Mouse (Mus musculus): Measurements from ENCODE around the gene Prss53.

Gene Prss53

DNA sequence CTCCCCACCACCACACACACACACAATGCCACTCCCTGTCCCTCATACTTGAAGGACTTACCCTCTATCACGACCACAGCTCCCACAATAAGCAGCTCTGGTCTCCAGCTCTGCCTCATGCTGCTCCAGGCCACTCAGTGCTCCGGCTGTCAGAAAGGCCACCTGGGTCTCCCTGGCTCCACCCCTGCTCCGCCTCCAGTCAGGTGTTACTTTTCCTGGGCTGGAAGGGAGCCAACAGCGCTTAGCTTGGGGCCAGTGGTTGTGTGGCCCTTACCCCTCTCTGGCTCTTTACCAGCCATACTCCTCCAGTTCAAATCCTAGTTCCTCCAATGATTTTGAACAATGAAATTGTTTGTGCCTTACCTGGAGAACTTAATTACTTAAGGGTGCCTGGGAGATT lies at the start of gene Prss53:
Gene Prss53, minus strand, starts transcription at position 173 of the 400 bp plus-strand sequence.
- CTCF ChIA-PET, result no interaction called here

DNA sequence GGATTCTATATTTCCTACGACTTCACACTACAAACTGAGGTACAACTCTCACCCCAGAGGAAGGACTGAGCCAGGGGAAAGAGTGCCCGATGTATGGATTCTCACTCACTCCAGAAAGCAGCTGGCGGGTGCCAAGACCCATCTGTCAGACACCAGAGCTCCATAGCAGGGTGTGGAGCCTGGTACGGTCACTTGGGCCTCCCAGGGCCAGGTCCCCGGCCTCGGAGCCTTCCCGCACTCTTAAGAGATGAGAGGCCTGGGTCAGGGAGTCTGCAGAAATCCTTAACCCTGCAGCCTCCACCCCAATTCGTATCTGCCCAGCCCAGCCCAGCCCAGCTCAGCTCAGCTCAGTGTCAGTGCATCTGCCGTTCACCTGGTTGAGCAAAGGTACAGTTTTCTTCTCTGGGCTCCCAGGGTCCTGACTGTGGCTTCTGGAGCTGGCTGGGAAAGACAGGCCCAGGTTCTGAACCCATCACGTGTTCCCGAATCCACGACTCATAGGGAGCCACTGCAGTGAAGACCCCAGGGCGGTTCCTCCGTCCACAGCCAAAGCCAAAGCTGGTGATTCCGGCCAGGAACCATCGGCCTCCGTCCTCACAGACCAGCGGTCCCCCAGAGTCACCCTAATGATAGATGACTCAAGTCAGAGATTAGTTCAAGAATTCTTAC lies 45.6 kb upstream of the Prss53 start:
- CTCF ChIA-PET, result interaction anchor here (0.8 to 1.4 kb wide), 2 partner anchors 17 to 105 kb away, joined by 3 to 6 read pairs; no protein-coding TSS in a partner anchor

DNA sequence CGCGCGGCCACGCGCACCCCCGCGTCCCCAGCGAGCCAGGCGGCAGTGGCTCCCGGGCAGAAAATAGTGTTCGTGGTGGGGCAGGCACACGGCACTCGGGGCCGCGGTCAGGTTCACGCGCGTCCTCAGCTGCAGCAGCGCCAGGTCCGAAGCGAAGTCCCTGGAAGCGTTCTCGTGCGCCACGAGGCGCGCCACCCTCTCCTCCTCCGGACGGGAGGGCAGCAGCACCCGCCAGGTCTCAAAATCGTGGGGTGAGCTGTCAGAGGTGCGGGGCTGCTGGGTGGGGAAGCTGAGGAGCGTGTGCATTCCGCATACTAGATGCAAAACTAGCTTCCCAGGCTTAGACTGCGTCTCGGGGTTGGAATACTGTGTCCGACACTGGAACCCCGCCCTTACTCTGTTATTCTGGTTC lies 45.0 kb upstream of the Prss53 start:
- CTCF ChIA-PET, result interaction anchor here (0.8 to 1.4 kb wide), 2 partner anchors 16 to 104 kb away, joined by 3 to 6 read pairs; no protein-coding TSS in a partner anchor

DNA sequence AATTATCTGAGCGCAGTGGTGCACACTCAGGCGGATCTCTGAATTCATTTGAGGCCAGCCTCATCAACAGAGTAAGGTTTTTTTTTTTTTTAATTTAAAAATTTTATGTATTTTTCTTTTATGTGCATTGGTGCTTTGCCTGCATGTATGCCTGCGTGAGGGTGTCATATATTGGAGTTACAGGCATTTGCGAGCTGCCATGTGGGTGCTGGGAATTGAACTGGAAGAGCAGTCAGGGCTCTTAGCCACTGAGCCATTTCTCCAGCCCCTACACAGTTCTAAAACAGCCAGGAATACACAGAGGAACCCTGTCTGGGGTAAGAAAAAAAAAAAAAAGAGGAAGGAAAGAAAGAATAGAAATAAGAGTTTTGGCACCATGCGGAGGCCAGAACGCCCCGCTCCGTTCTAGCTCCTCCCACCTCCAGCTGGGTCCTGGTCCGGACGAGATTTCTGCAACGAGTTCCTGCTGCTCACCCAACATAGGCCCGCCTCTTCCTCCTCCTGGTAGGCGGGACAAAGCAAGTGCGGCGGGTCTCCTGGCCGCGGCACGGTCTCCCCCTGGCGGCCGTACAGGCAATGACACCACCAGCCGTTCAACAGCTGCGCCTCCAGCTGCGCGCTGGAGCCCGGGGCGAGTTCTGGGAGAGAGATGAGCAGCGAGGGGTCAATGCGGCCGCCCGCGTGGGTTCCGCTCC lies 44.4 kb upstream of the Prss53 start:
- CTCF ChIA-PET, result no interaction called here

DNA sequence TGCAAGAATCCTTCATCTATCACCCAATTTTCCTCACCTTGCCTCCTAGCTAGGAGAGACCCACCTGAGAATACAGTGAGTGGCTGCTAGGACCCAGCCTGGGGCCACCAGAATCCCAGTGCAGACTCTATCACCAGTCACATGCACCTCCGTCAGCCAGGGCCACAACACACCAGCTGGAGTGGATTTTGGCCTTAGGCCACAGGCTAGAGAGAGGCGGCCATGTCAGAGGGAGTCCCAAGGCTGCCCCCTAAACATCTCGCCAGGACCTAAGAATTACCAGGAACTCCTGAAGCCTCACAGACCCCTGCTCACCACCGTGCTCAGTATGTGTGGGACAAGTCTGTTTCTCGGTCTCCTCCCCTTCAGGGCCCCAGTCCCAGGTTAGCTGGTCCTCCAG lies 43.3 kb upstream of the Prss53 start:
- CTCF ChIA-PET, result no interaction called here

DNA sequence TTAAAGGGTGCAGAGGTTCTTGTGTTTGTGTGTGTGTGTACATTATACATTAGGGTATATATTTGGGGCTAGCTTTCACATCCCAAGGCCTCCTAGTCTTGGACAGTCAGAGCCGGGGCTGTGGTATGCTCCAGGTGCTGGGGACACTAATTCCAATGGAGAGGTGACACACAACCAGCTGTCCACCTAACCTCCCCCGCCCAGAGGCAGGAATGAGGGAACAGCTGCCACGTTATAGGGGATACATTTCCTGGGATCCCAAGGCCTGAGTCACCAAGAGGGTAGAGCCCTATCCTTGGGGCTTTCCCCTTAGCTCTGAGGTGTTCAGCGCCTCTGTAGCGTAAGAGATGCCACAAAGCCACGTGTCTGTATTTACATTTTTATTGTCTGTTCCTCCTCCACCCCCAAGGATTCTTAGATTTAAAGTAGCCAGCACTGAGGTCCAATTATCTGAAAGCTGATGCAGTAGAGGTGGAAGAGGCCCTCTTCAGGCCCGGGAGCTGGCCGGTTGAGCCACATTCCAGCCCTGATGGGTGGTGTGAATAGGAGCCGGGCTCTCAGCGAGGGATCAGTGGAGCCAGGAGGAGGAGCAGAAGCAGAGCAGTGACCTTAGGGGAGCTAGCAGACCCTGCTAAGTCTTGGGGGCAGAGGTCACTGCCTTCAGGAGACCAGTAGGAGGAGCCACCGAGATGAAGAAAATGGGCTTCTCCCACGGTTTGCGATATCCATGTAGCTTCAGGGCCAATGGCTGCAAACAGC lies 41.7 kb upstream of the Prss53 start:
- CTCF ChIA-PET, result interaction anchor here (0.5 kb wide), 1 partner anchor 170 kb away, joined by 6 read pairs; no protein-coding TSS in a partner anchor

DNA sequence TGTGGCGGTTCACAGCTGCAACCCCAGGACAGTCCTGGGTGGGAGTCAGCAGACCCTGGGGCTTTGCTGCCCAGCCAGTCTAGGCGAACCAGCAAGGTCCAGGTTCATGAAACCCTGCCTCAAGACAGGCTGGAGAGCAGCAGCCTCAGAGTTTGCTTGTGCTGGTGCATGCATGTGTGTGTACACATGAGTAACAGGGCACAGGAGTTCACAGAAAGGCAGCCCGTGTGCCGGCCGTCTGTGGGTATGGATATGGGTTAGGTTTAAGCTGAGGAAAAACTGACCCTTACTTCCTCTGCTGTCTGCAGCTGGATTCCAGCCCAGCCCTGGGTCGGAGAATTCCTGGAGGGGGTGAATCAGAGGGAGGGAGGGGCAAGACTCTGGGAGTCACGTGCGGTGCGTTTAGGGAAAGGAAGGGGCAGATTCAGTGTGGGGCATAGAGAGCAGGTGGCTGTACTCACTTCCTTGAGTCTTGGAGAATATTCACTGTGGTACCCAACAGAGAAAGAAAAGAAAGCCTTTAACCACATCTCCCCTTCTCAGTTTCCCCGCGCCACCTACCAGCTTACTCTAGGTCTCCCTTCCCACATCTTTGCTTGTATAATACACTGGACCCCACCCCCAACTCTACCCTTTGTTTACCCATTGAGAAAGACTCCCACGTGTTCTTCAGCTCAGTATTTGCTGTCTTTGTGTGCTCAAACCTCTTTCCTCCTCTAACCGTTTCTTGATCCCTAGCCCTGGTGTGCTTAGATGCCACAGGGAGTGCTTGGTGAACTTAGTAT lies 40.8 kb upstream of the Prss53 start:
- CTCF ChIA-PET, result no interaction called here

DNA sequence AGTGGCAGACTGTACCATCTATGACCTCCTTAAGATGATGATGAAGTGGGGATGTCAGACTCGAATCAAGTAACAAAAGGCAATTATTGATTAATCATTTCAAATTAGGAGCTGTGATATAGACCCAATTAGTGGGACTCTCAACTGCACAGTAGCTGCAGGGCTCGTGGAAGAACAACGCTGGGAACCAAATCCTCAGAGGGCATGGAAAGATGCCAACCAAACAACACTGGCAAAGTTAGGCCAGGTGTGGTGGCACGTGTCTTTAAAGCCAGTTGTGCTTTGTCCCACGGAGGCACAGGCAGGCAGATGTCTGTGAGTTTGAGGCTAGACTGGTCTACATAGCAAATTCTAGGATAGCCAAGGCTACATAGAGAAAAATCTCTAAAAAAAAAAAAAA lies 39.9 kb upstream of the Prss53 start:
- CTCF ChIA-PET, result interaction anchor here (0.5 kb wide), 1 partner anchor 66 kb away, joined by 4 read pairs; no protein-coding TSS in a partner anchor

DNA sequence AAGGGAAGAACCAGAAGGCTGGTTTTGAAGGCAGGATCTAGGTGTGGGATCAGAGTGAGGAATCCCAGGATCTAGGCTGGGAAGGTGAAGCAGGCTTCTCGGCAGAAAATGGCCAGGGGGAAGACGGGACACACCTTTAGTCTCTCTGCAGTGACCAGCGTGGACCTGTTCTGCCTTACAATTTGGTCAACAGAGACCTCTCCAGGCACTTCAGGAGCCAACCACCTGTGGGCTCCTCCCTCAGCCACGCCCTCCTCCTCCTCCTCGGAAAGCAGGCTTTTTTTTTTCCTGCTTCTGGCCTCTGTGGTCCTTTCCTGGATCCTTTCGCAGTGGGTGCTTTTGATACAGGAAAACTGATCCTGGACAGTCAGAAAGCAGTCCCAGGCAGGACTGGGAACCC lies 39.2 kb upstream of the Prss53 start, which contains the start of gene Prss8:
Gene Prss8, minus strand, starts transcription at position 182 of the 400 bp plus-strand sequence.
- CTCF ChIA-PET, result interaction anchor here (0.5 kb wide), 1 partner anchor 66 kb away, joined by 4 read pairs; no protein-coding TSS in a partner anchor

DNA sequence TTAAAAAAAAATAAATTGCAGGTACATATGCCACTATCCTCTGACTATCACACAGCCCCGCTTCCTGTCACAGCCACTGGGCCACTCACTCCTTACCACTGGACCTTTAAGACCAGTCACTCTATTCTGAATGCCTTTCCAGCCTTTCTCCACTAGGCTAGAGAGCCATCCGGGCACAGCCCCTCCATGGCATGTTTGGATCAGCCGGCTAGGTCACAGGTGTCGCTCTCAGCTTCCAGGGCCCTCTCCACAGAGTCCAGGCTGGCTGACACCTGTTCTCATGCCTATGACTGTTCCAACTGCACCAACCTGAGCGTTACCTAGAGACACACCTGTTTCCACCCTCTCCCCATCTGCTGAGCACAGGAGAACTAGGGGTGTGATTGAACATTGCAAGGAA lies 37.8 kb upstream of the Prss53 start:
- CTCF ChIA-PET, result no interaction called here

DNA sequence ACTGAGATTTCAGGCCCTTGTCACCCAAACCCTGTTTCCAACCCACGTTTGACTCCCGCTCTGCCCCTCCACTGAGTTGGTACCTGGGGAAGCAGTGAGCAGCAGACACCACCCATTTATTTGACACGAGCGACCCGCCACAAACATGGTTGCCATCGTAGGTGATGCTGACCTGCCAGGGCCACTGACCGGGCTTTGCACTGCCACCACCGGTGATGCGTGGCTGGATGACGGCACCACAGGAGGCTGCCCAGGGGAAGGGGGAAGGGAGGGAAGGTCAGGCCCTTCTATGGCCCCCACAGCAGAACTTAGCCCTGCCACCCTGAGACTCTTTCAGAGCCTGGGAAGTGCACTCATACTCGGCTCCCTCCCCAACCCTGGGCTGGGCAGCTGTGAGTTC lies 37.0 kb upstream of the Prss53 start:
- CTCF ChIA-PET, result no interaction called here

DNA sequence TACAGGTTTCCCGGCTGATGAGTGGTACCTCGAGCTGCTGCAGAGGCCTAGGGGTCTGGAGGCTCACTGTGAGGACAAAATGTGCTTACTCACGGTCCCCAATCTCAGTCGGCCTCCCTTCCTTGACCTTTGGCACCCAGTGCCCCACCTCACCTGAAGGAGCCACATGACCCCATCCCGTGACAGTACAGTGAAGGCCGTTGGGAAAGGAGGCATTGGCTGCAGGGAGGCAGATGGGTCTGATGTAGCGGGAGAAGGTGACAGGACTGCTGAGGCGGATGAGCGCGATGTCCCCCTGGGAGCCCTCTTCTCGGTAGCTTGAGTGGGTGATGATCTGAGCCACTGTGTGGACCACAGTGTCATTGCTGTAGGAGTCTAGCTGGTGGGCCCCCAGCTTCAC lies 36.1 kb upstream of the Prss53 start:
- CTCF ChIA-PET, result no interaction called here

DNA sequence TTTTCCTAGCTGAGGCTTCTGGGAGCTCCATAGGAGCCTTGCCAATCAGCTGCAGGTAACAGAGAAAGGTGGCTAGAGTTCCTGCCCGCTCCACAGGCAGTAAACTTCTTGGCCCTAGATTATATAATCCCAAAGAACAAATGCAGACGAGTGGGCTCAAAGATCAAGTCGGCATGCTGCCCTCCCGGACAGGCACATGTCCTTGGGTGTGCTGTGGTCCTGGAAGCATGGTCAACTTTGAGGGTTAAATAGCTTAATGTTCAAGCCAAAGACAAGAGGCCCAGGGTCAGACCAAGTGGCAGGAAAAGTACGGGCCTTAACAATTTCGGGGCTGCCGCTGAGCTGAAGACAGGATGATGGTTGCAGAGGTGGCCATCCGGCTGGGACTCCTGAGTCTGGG lies 35.3 kb upstream of the Prss53 start:
- CTCF ChIA-PET, result no interaction called here

DNA sequence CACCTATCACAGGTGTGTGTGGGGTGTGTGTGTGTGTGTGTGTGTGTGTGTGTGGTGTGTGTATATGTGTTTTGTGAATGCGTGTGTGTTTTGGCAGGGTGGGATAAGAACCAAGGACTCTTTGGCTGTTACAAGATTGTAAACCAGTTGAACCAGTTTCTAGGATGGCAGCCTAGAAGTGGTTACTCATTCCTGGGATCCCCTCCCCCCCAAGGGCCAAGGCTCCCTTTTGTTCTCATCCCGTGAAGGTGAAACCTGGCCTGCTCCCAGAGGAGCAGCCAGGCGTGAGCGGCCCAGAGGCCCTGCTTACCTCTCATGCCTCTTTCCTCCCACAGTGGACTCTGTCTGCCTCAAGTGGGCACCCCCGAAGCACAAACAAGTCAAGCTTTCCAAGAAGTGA lies 34.5 kb upstream of the Prss53 start:
- CTCF ChIA-PET, result no interaction called here

DNA sequence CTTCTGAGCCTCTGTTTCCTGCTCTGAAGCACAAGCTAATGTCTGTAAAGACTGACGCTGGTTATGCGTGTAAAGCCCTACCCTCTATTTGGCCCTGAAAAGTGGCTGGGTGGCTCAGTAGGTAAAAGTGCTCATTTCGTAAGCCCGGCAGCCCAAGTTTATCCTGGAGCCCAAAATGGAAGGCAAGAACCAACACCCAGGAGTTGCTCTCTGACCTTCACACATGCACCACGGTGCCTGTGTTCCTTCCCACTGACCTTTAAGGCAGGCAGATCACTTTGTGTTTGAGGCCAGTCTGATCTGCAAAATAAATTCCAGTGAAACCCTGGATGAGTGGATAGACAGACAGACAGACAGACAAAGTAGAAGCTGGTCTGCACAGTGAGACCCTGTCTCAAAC lies 32.9 kb upstream of the Prss53 start:
- CTCF ChIA-PET, result interaction anchor here (1.8 kb wide), 1 partner anchor 28 kb away, joined by 9 read pairs; the partner anchor contains the start of genes Gm21974 and Vkorc1

DNA sequence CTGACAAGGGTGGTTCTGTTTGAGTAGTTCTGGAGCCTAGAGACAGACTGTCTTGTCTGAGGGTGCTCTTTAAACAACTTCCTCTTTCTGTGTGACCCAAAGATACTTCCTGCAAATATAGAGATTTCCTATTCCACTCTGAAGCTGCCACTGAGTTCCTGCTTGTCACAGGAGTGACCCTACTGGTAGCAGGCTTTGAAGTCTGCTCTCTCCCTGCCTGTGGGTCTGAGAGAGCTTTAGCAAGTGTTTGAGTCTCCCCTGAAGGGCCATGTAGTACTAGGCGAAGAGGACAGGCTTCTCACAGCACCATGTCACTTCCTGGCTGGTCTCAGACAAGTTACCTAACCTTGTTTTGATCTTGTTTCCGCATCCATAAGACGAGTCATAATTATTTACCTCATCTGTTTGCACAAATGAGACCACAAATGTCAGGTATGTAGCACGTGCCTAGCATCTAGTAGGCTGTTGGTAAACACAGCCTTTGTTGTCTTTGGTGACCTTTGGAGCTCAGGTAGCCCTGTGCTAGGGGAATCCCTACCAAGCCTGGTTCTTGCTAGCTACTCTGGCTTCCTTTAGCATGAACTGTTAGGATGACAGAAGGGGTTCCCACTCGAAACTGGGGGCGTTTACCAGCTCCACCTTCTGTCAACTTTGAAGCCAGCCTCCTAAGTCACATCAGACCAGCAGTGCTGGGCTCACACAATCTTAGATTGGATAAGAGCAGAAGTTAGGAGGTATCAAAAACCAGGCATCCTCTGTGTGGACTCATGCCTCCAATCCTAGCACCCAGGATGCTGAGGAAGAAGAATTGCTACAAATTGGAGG lies 31.9 kb upstream of the Prss53 start:
- CTCF ChIA-PET, result interaction anchor here (0.6 to 1.8 kb wide), 3 partner anchors 27 to 179 kb away, joined by 3 to 9 read pairs (median 4); partner anchors contain the start of genes Gm21974 and Vkorc1

DNA sequence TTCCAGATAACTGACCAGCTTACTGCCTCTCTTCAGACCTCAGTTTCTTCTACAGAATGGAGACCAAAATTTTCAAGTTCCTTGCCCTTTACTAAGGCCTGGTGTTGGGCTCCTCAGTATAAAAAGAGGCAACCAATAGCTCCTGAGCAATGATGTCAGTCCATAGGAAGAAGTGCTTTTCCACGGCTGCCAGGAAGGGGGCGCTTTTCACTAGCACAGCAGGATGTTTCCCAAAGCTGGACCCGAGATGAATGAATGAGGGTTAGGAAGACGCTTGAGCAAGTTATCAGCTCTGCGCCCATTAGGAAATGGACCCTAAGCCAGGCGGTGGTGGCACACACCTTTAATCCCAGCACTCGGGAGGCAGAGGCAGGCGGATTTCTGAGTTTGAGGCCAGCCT lies 30.7 kb upstream of the Prss53 start:
- CTCF ChIA-PET, result interaction anchor here (1.1 kb wide), 1 partner anchor 178 kb away, joined by 3 read pairs; no protein-coding TSS in a partner anchor

DNA sequence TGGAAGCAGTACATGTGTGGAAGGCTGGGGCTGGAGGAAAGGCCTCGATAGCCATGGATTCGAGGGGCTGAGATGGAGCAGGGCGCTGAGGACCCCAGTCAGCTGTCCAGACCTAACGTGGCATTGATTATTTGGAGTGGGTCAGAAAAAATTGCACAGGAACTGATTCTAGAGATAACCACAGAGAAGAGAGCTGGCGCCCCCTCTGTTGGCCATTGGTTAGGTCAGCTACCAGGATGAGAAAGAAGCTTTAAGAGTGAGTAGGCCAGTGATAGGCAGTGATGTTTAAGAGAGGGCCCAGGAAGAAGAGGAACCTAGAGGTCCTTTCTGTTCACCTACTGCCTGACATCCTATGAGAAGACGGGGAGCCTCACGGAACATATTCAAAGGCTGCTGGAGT lies 28.5 kb upstream of the Prss53 start:
- CTCF ChIA-PET, result interaction anchor here (1.2 kb wide), 1 partner anchor 17 kb away, joined by 6 read pairs; no protein-coding TSS in a partner anchor

DNA sequence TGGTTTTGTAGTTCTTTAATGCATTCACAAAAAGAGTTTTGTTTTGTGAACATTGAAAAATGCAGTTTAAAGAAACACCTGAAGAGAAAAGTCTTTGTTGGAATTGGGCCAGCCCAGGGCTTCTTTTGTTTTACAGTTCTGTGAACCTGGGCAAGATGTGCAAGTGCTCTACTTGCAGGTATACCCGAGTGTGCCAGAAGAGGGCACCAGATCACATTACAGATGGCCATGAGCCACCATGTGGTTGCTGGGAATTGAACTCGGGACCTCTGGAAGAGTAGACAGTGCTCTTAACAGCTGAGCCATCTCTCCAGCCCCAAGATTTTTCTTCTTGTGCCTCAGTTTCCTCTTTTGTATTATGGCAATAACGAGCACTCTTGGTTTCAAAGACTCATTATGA lies 27.4 kb upstream of the Prss53 start:
- CTCF ChIA-PET, result no interaction called here

DNA sequence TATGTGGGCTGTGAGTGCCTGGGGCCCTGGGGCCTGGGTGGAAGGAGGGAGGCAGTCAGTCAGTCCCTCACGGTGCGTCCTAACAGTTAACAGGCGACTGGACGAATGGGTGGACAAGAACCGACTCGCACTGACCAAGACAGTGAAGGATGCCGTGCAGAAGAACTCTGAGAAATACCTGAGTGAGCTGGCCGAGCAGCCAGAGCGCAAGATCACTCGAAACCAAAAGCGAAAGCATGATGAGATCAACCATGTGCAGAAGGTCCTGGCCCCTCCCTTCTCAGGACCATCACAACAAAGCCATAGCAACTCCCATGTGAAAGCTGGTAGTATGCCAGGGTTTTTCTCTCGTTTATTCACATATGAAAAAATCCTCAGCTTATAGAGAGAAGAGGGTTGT lies 24.5 kb upstream of the Prss53 start:
- CTCF ChIA-PET, result interaction anchor here (0.6 kb wide), 1 partner anchor 11 kb away, joined by 3 read pairs; no protein-coding TSS in a partner anchor
